Mouse (Mus musculus) myocyte (in vitro differentiated cells): ENCODE results near the gene Onecut3.

ENCODE experiments used
- CEBPB ChIP-seq: IDR thresholded peaks from 2 replicates; pipeline ENCODE4 v1.6.1; 2011; ENCODE audit warnings: mild to moderate bottlenecking, moderate library complexity; ENCODE audit not compliant: poor library complexity, insufficient read depth, severe bottlenecking
- E2F4 ChIP-seq: IDR thresholded peaks from one replicate; pipeline ENCODE4 v1.6.1; 2011; ENCODE audit warnings: mild to moderate bottlenecking, control low read depth, moderate library complexity; ENCODE audit not compliant: insufficient read depth
- MAX ChIP-seq: IDR thresholded peaks from one replicate; pipeline ENCODE4 v1.6.1; 2011; ENCODE audit warnings: low read depth, mild to moderate bottlenecking, control low read depth
- MYOD1 ChIP-seq, 3 experiments: IDR thresholded peaks; one replicate each; pipeline ENCODE4 v1.6.1; 2011; ENCODE audit warnings: control low read depth in 2 of 3, low read depth in 2 of 3, mild to moderate bottlenecking in 2 of 3, moderate library complexity in 1 of 3; ENCODE audit not compliant: insufficient read length in 2 of 3, control insufficient read depth in 1 of 3
- POLR2A ChIP-seq: IDR thresholded peaks from one replicate; pipeline ENCODE4 v1.6.1; 2011; ENCODE audit warnings: low read depth, mild to moderate bottlenecking, control low read depth, moderate library complexity; ENCODE audit not compliant: insufficient read length
- POLR2AphosphoS2 ChIP-seq: IDR thresholded peaks from one replicate; pipeline ENCODE4 v1.6.1; 2011; ENCODE audit warnings: low read depth, control low read depth; ENCODE audit not compliant: insufficient read length
- REST ChIP-seq: IDR thresholded peaks from one replicate; pipeline ENCODE4 v1.6.1; 2011; ENCODE audit warnings: mild to moderate bottlenecking, control low read depth, moderate library complexity; ENCODE audit not compliant: insufficient read depth, insufficient read length
- TCF12 ChIP-seq: IDR thresholded peaks from one replicate; pipeline ENCODE4 v1.6.1; 2011; ENCODE audit warnings: mild to moderate bottlenecking, control low read depth; ENCODE audit not compliant: poor library complexity, insufficient read depth, severe bottlenecking
- TCF3 ChIP-seq: IDR thresholded peaks from one replicate; pipeline ENCODE4 v1.6.1; 2011; ENCODE audit warnings: low read depth, control low read depth; ENCODE audit not compliant: insufficient read length
- USF1 ChIP-seq: IDR thresholded peaks from one replicate; pipeline ENCODE4 v1.6.1; 2011; ENCODE audit warnings: low read depth, mild to moderate bottlenecking, control low read depth, moderate library complexity

DNA sequence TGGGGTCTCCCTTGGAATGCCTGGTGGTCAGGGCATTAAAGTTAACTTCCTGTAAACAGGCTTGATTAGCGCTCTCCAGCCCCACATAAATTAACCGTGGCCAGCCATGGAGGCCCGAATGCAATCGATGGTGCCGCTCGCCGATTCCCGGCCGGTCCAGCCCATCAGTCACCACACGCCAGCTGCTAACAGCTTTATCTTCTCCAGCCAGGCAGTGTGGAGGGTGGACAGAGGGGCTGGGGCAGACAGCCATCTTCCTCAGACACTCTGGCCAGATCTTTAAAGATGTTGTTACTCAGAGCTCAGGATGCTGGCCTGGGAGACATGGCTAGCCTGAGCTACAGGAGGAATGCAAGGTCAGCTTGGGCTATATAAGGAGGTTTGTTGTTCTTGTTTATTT, 41.0 kb upstream of the Onecut3 start:
- TF ChIP-seq USF1 (no peak), POLR2A (no peak), MYOD1 (IDR thresholded peaks at IDR 0.05; ENCODE audit: control insufficient read depth in 1 of 3, insufficient read length in 2 of 3, low read depth in 2 of 3) (no peak), MAX (no peak), CEBPB (no peak), TCF12 (no peak), TCF3 (no peak), POLR2AphosphoS2 (no peak), E2F4 (no peak), REST (no peak)
